Mouse (Mus musculus): ENCODE measurements around the gene Capn8. TPM values are rescaled to one million over a fixed set of nuclear protein-coding genes. Genes with fewer than 3 reads are reported as not detected.

The Capn8 gene
- polyA plus RNA-seq, 1 experiment = 1.4 TPM

- H3K36me3 ChIP-seq (ENCODE audit: control insufficient read depth, insufficient read depth, low read length) = no peaks in the 10 kb centered on the region
- H3K4me3 ChIP-seq (ENCODE audit: control insufficient read depth, low read depth, low read length) = no peak overlapping the region
- no peak for TF ChIP-seq CTCF (IDR thresholded peaks at IDR 0.05; ENCODE audit: control insufficient read depth, insufficient read depth, insufficient replicate concordance, low read depth, low read length)
- no peak for TF ChIP-seq POLR2A (IDR thresholded peaks at IDR 0.05; ENCODE audit: control insufficient read depth, low read depth, low read length)
- H3K4me1 ChIP-seq (ENCODE audit: control insufficient read depth, insufficient read depth, low read length) = peaks cover 3% of the 10 kb centered on the region; the same call in 1 of the 2 replicates
- no peaks in the 10 kb centered on the region for H3K27me3 ChIP-seq (ENCODE audit: control insufficient read depth, insufficient read depth, low read length)
- H3K27ac ChIP-seq (ENCODE audit: control insufficient read depth, insufficient read depth, low read depth, low read length) = no peak overlapping the region
These were observed 36.6 kb upstream of the Capn8 start for GRCm38 (mm10) chr1:182527921-182528858.

GRCm38 (mm10) chr1:182533583-182533982 lies 31.2 kb upstream of the Capn8 start:
- H3K27me3 ChIP-seq (ENCODE audit: control insufficient read depth, insufficient read depth, low read length) = no peaks in the 10 kb centered on the region
- TF ChIP-seq CTCF (IDR thresholded peaks at IDR 0.05; ENCODE audit: control insufficient read depth, insufficient read depth, insufficient replicate concordance, low read depth, low read length) = no peak
- no peak overlapping the region for H3K27ac ChIP-seq (ENCODE audit: control insufficient read depth, insufficient read depth, low read depth, low read length)
- no peaks in the 10 kb centered on the region for H3K36me3 ChIP-seq (ENCODE audit: control insufficient read depth, insufficient read depth, low read length)
- no peak overlapping the region for H3K4me3 ChIP-seq (ENCODE audit: control insufficient read depth, low read depth, low read length)
- H3K4me1 ChIP-seq (ENCODE audit: control insufficient read depth, insufficient read depth, low read length) = no peaks in the 10 kb centered on the region

GRCm38 (mm10) chr1:182535080-182535481 lies 29.7 kb upstream of the Capn8 start:
- Histone ChIP-seq H3K27me3 (ENCODE audit: control insufficient read depth, insufficient read depth, low read length) (no peaks in the 10 kb centered on the region), H3K27ac (ENCODE audit: control insufficient read depth, insufficient read depth, low read depth, low read length) (no peak overlapping the region), H3K4me1 (ENCODE audit: control insufficient read depth, insufficient read depth, low read length) (no peaks in the 10 kb centered on the region), H3K4me3 (ENCODE audit: control insufficient read depth, low read depth, low read length) (no peak overlapping the region), H3K36me3 (ENCODE audit: control insufficient read depth, insufficient read depth, low read length) (no peaks in the 10 kb centered on the region)
- TF ChIP-seq POLR2A (IDR thresholded peaks at IDR 0.05; ENCODE audit: control insufficient read depth, low read depth, low read length) (no peak), CTCF (IDR thresholded peaks at IDR 0.05; ENCODE audit: control insufficient read depth, insufficient read depth, insufficient replicate concordance, low read depth, low read length) (no peak)

- no peaks in the 10 kb centered on the region for H3K36me3 ChIP-seq (ENCODE audit: control insufficient read depth, insufficient read depth, low read length)
- H3K27ac ChIP-seq (ENCODE audit: control insufficient read depth, insufficient read depth, low read depth, low read length) = no peak overlapping the region
- TF ChIP-seq CTCF (IDR thresholded peaks at IDR 0.05; ENCODE audit: control insufficient read depth, insufficient read depth, insufficient replicate concordance, low read depth, low read length) (peak; percentile 22; the same call in 1 of the 2 replicates), POLR2A (IDR thresholded peaks at IDR 0.05; ENCODE audit: control insufficient read depth, low read depth, low read length) (no peak)
- H3K4me1 ChIP-seq (ENCODE audit: control insufficient read depth, insufficient read depth, low read length) = no peaks in the 10 kb centered on the region
- H3K4me3 ChIP-seq (ENCODE audit: control insufficient read depth, low read depth, low read length) = no peak overlapping the region
- no peaks in the 10 kb centered on the region for H3K27me3 ChIP-seq (ENCODE audit: control insufficient read depth, insufficient read depth, low read length)
These were observed 25.5 kb upstream of the Capn8 start for GRCm38 (mm10) chr1:182539023-182539940.

GRCm38 (mm10) chr1:182542110-182542509 lies 22.7 kb upstream of the Capn8 start:
- H3K4me1 ChIP-seq (ENCODE audit: control insufficient read depth, insufficient read depth, low read length) = peaks cover 10% of the 10 kb centered on the region
- no peaks in the 10 kb centered on the region for H3K27me3 ChIP-seq (ENCODE audit: control insufficient read depth, insufficient read depth, low read length)
- no peaks in the 10 kb centered on the region for H3K36me3 ChIP-seq (ENCODE audit: control insufficient read depth, insufficient read depth, low read length)
- no peak overlapping the region for H3K27ac ChIP-seq (ENCODE audit: control insufficient read depth, insufficient read depth, low read depth, low read length)
- TF ChIP-seq POLR2A (IDR thresholded peaks at IDR 0.05; ENCODE audit: control insufficient read depth, low read depth, low read length) (no peak), CTCF (IDR thresholded peaks at IDR 0.05; ENCODE audit: control insufficient read depth, insufficient read depth, insufficient replicate concordance, low read depth, low read length) (no peak)
- H3K4me3 ChIP-seq (ENCODE audit: control insufficient read depth, low read depth, low read length) = no peak overlapping the region

- H3K27me3 ChIP-seq (ENCODE audit: control insufficient read depth, insufficient read depth, low read length) = no peaks in the 10 kb centered on the region
- no peak overlapping the region for H3K27ac ChIP-seq (ENCODE audit: control insufficient read depth, insufficient read depth, low read depth, low read length)
- no peak overlapping the region for H3K4me3 ChIP-seq (ENCODE audit: control insufficient read depth, low read depth, low read length)
- H3K4me1 ChIP-seq (ENCODE audit: control insufficient read depth, insufficient read depth, low read length) = peaks cover 10% of the 10 kb centered on the region
- H3K36me3 ChIP-seq (ENCODE audit: control insufficient read depth, insufficient read depth, low read length) = no peaks in the 10 kb centered on the region
- no peak for TF ChIP-seq POLR2A (IDR thresholded peaks at IDR 0.05; ENCODE audit: control insufficient read depth, low read depth, low read length)
- no peak for TF ChIP-seq CTCF (IDR thresholded peaks at IDR 0.05; ENCODE audit: control insufficient read depth, insufficient read depth, insufficient replicate concordance, low read depth, low read length)
These were observed 21.7 kb upstream of the Capn8 start for GRCm38 (mm10) chr1:182543136-182543535.

GRCm38 (mm10) chr1:182543906-182544305 lies 20.9 kb upstream of the Capn8 start:
- Histone ChIP-seq H3K36me3 (ENCODE audit: control insufficient read depth, insufficient read depth, low read length) (no peaks in the 10 kb centered on the region), H3K4me3 (ENCODE audit: control insufficient read depth, low read depth, low read length) (no peak overlapping the region), H3K27ac (ENCODE audit: control insufficient read depth, insufficient read depth, low read depth, low read length) (no peak overlapping the region), H3K27me3 (ENCODE audit: control insufficient read depth, insufficient read depth, low read length) (no peaks in the 10 kb centered on the region), H3K4me1 (ENCODE audit: control insufficient read depth, insufficient read depth, low read length) (peaks cover 10% of the 10 kb centered on the region)
- TF ChIP-seq POLR2A (IDR thresholded peaks at IDR 0.05; ENCODE audit: control insufficient read depth, low read depth, low read length) = no peak
- TF ChIP-seq CTCF (IDR thresholded peaks at IDR 0.05; ENCODE audit: control insufficient read depth, insufficient read depth, insufficient replicate concordance, low read depth, low read length) = no peak

Data from testis, adult 2 months (tissue).